Mouse (Mus musculus) heart, adult 18-20 months (tissue): ENCODE results near the gene Zfp454. TPM values are rescaled to one million over a fixed set of nuclear protein-coding genes. Genes with fewer than 3 reads are reported as not detected.

Experiments used
- DNase-seq, 2 experiments: peaks; one replicate each; pipeline ENCODE4 v3.0.0; 2021 to 2022; ENCODE audit warnings: mixed read lengths in 1 of 2
- total RNA-seq, 2 experiments: library from RNA; stranded (reverse); gene quantifications; 2 replicates each; pipeline ENCODE4 v1.2.3; 2021

The Zfp454 gene
- total RNA-seq, 2 experiments from 2014 or later = 0.69 to 0.89 TPM

DNA sequence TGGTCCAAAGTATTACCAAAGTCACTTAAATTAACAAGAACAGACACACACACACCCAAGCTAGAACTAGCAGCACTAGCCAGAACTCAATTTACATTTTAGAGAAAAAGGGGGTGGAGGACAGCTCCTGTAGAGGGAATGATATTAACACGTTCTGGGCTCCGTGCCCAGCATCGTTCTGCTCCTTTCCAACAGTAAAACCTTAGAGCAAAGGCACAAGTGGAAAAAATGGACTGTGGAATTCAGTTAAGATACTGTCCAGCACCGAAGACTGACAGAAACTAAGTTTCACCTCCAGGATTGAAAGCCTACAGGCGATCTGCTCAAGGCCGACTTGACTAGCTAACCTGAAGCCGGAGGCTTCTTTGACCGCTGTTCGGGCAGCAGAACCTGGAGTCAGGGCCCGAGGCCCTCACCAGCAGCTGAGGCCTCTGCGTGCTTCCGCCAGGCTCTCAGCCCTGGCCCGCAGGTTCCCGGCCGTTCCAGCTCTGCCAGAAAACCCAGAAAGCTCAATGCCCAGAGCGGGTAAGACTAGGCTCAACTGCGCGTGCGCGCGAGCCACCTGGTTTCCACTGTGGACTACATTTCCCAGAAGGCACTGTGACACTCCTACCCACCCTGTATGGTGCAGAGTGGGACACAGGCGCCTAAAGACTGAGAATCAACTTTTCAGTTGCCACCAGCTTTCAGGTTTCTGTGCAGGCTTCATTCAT, 46.3 kb downstream of the Zfp454 start, which contains the start of gene Zfp879:
Zfp879 (minus strand) TSS at position 530 of the 713 bp plus-strand sequence.
- peak; percentile 92 to 93 for DNase-seq

GRCm38 (mm10) chr11:50835727-50836126, 51.7 kb downstream of the Zfp454 start:
- no peak for DNase-seq

DNA sequence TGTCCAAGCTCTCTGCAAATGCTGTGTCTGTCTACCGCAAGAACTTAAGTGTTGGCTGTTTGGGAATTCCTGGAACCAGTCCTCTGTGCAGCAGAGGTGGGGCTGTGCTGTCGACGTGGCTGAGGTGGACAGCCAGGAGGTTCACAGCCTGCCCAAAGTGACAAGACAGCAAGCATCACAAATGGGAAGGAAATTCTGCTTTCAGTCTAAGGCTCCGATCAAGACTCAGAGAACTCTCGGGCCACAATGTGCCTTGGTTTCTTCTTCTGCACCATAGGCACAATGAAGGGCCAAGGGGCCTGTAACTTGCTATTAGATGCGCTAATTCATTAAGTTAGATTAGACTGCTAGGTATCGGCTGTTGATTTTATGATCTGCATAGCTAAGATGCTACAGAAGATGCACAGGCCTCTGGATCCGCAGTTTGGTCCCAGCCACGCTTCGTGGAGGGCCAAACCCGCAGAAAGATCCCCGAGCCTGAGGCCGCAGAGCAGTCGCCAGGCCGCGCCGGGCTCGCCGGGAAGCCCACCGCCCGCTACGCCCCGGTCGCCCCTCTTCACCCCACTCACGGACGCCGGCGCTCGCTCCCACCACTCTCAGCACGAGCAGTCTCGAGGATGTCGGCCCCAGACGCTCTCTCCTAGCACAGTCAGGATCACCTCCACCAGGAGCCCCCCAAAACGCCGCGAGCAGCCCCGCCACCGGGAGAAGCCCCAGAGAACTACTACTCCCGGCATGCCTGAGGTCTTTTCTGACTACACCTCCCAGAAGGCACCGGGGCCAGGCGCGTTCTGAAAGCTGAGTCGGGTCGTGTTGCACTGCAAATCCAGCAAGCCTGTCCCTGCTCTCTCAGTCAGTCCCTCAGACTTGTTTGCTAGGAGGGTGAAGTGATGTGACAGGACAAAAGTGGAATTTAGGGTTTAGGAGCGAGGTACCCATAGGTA, 60.2 kb downstream of the Zfp454 start, which contains the start of gene Zfp354c:
Zfp354c (minus strand) TSS at position 715 of the 944 bp plus-strand sequence.
- DNase-seq = peak; percentile 89 to 94

GRCm38 (mm10) chr11:50826214-50826613, 61.2 kb downstream of the Zfp454 start:
- DNase-seq = no peak

Other genes starting within 250 kb of the Zfp454 start
- gene Zfp354c, start 59.9 kb downstream of the Zfp454 start, total RNA-seq = 1 to 10 TPM; 2.1 to 3.6 TPM
- 1 to 10 TPM; 1.4 to 1.6 TPM for gene Zfp879, start 46.1 kb downstream of the Zfp454 start, total RNA-seq
- gene Grm6, start 37.0 kb downstream of the Zfp454 start, total RNA-seq = under 1 TPM in 1 of 2 experiments, not detected in 1; 0.28 TPM
- gene Zfp2, start 28.5 kb upstream of the Zfp454 start, total RNA-seq = 1 to 10 TPM; 3.0 to 3.1 TPM
- 1 to 10 TPM; 1.5 to 1.8 TPM for gene Zfp354b, start 44.0 kb upstream of the Zfp454 start, total RNA-seq
- not detected for gene 4933414I15Rik, start 56.1 kb upstream of the Zfp454 start, total RNA-seq
- gene Prop1, start 66.1 kb upstream of the Zfp454 start, total RNA-seq = not detected
- gene Olfr1378, start 78.9 kb upstream of the Zfp454 start, total RNA-seq = not detected
- not detected for gene Olfr1377, start 94.3 kb upstream of the Zfp454 start, total RNA-seq
- gene Olfr51, start 115.9 kb upstream of the Zfp454 start, total RNA-seq = not detected
- gene Olfr54, start 126.6 kb upstream of the Zfp454 start, total RNA-seq = not detected
- gene Olfr1375, start 160.5 kb upstream of the Zfp454 start, total RNA-seq = not detected
- 1 to 10 TPM; 2.1 to 2.3 TPM for gene Zfp354a, start 171.6 kb upstream of the Zfp454 start, total RNA-seq